Comparison of ENCODE assay signal across 11 mouse cellular contexts in the genomic region with DNA sequence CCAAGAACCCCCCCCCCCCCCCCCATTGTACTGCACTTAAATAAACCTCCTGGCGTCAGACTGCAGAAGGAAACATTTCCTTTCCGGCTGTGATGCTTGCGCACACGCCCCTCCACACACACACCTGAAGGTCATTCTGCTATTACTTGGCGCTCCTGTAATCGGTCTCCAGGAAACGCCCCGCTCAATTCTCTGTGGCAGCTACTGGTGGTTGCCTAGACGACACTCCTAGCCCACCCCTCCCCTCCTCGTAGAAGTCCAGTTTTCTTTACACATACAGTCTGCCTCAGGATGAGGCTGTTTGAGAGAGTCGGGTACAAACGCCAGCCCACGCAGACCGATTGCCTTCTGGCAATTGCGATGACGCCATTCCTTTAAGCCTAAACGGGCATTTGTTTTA. TPM values are rescaled to one million over a fixed set of nuclear protein-coding genes. Genes with fewer than 3 reads are reported as not detected.
DNase-seq lines count a peak whose midpoint lies in the region; ATAC-seq and TF ChIP-seq lines count a peak whose summit lies in the region.
"Had no signal": no experiment of that assay in that cellular context is flagged by ENCODE, and none has a peak within 500 bp of the region (broad histone marks: within the 10 kb centered on the region; RNA-seq: fewer than 3 reads in every experiment).

No protein-coding gene starts in this region.

- peak; percentile 69 for ATAC-seq in kidney, embryonic 16.5 days (ENCODE audit: low FRiP score, low TSS enrichment)
- ATAC-seq in midbrain, postnatal 0 days (ENCODE audit: low FRiP score) = peak; percentile 81

- H3K36me3 ChIP-seq in kidney, embryonic 16.5 days (ENCODE audit: insufficient read depth, low read length) = no peaks in the 10 kb centered on the region
- H3K36me3 ChIP-seq in midbrain, postnatal 0 days (ENCODE audit: insufficient read depth, low read length) = no peaks in the 10 kb centered on the region
- H3K36me3 ChIP-seq: limb, embryonic 13.5 days had no signal

- no peak for DNase-seq in kidney, adult 18-20 months
- peak; percentile 99 for DNase-seq in R1 (ENCODE audit: low read depth, low spot score)
- DNase-seq in forelimb bud, embryonic 11.5 days (ENCODE audit: low read depth, low spot score) = peak; percentile 32
- DNase-seq in midbrain, postnatal 0 days (ENCODE audit: low spot score) = peak; percentile 81
- no peak for DNase-seq in yolk sac, embryonic 10.5 days (ENCODE audit: low spot score)
- no peak for DNase-seq in frontal cortex, postnatal 10 days (ENCODE audit: low spot score in 2 of 2)
- no peak for DNase-seq in right cerebral cortex, postnatal 14 days
- DNase-seq: heart, postnatal 10 days; thymus, postnatal 36 days had no signal

- H3K27ac ChIP-seq in kidney, embryonic 16.5 days (ENCODE audit: low read length) = no peak overlapping the region
- no peak overlapping the region for H3K27ac ChIP-seq in midbrain, postnatal 0 days (ENCODE audit: low read depth, low read length)
- H3K27ac ChIP-seq: limb, embryonic 13.5 days had no signal

- H3K27me3 ChIP-seq in kidney, embryonic 16.5 days (ENCODE audit: insufficient read depth, low read length) = no peaks in the 10 kb centered on the region
- H3K27me3 ChIP-seq in midbrain, postnatal 0 days (ENCODE audit: insufficient read depth, low read length) = no peaks in the 10 kb centered on the region

- H3K9ac ChIP-seq in kidney, embryonic 16.5 days (replicated peaks; ENCODE audit: low read length) = no peak overlapping the region
- H3K9ac ChIP-seq in midbrain, postnatal 0 days (replicated peaks; ENCODE audit: low read length, poor library complexity, severe bottlenecking) = 0 out of 2 replicates have a peak overlapping the region, but pooled peaks have one; percentile 13
- H3K9ac ChIP-seq: limb, embryonic 13.5 days had no signal

- peak overlapping the region; percentile 19; the same call in 1 of the 2 replicates for H3K4me2 ChIP-seq in kidney, embryonic 16.5 days (replicated peaks; ENCODE audit: low read depth, low read length)
- H3K4me2 ChIP-seq in midbrain, postnatal 0 days (ENCODE audit: low read depth, low read length, poor library complexity, severe bottlenecking) = peak overlapping the region; percentile 38
- H3K4me2 ChIP-seq: limb, embryonic 13.5 days had no signal

- H3K4me1 ChIP-seq in kidney, embryonic 16.5 days (ENCODE audit: insufficient read depth, low read length) = no peaks in the 10 kb centered on the region
- H3K4me1 ChIP-seq in midbrain, postnatal 0 days (ENCODE audit: insufficient read depth, low read length) = no peaks in the 10 kb centered on the region
- H3K4me1 ChIP-seq: limb, embryonic 13.5 days had no signal

- no peak overlapping the region for H3K4me3 ChIP-seq in kidney, embryonic 16.5 days (ENCODE audit: low read length)
- H3K4me3 ChIP-seq in midbrain, postnatal 0 days (ENCODE audit: low read depth, low read length) = no peak overlapping the region; the same call in 1 of the 2 replicates
- H3K4me3 ChIP-seq: limb, embryonic 13.5 days had no signal

- TF ChIP-seq CTCF in midbrain, postnatal 0 days (IDR thresholded peaks at IDR 0.05) = no peak

- no peaks in the 10 kb centered on the region for H3K9me3 ChIP-seq in kidney, embryonic 16.5 days (ENCODE audit: low read length)
- no peaks in the 10 kb centered on the region for H3K9me3 ChIP-seq in midbrain, postnatal 0 days (ENCODE audit: low read length)
- H3K9me3 ChIP-seq: limb, embryonic 13.5 days had no signal

- WGBS in kidney, embryonic 16.5 days = 28% methylated on average over 17 of the region's 17 CpGs
- WGBS in midbrain, postnatal 0 days = 34% methylated on average over 17 of the region's 17 CpGs

RNA-seq across cellular contexts. Expression of a gene that starts 7.1 kb away (rescaled TPM):
- not detected in 2 replicates for polyA plus RNA-seq in kidney, embryonic 16.5 days (2015; fragmentation: Nextera tagmentation; extraction: Ambion mirVana)
- 0.93 TPM in 1 of 2 replicates, not detected in the other for total RNA-seq in midbrain, postnatal 0 days (2014; rRNA removed)
- polyA plus RNA-seq in midbrain, postnatal 0 days (2015; fragmentation: Nextera tagmentation; extraction: Ambion mirVana) = 0.25 and 0.27 TPM in 2 replicates
- total RNA-seq: heart, postnatal 10 days had no signal

RNA-seq across cellular contexts. Expression of a gene that starts 7.7 kb away (rescaled TPM):
- not detected in 2 replicates for polyA plus RNA-seq in kidney, embryonic 16.5 days (2015; fragmentation: Nextera tagmentation; extraction: Ambion mirVana)
- total RNA-seq in midbrain, postnatal 0 days (2014; rRNA removed) = not detected in 2 replicates
- 0.22 and 0.27 TPM in 2 replicates for polyA plus RNA-seq in midbrain, postnatal 0 days (2015; fragmentation: Nextera tagmentation; extraction: Ambion mirVana)
- total RNA-seq: heart, postnatal 10 days had no signal
- polyA plus RNA-seq: limb, embryonic 13.5 days had no signal

RNA-seq across cellular contexts. Expression of a gene that starts 18.6 kb away (rescaled TPM):
- 109 and 110 TPM in 2 replicates for polyA plus RNA-seq in kidney, embryonic 16.5 days (2015; fragmentation: Nextera tagmentation; extraction: Ambion mirVana)
- total RNA-seq in midbrain, postnatal 0 days (2014; rRNA removed) = 49.5 and 78.1 TPM in 2 replicates
- polyA plus RNA-seq in midbrain, postnatal 0 days (2015; fragmentation: Nextera tagmentation; extraction: Ambion mirVana) = 101 and 110 TPM in 2 replicates

RNA-seq across cellular contexts. Expression of a gene that starts 49.9 kb away (rescaled TPM):
- polyA plus RNA-seq in kidney, embryonic 16.5 days (2015; fragmentation: Nextera tagmentation; extraction: Ambion mirVana) = 6.0 and 6.6 TPM in 2 replicates
- total RNA-seq in midbrain, postnatal 0 days (2014; rRNA removed) = 5.3 and 6.4 TPM in 2 replicates
- 2.7 and 4.0 TPM in 2 replicates for polyA plus RNA-seq in midbrain, postnatal 0 days (2015; fragmentation: Nextera tagmentation; extraction: Ambion mirVana)

RNA-seq across cellular contexts. Expression of a gene that starts 54.4 kb away (rescaled TPM):
- polyA plus RNA-seq in kidney, embryonic 16.5 days (2015; fragmentation: Nextera tagmentation; extraction: Ambion mirVana) = 15.4 and 19.9 TPM in 2 replicates
- 8.4 and 19.4 TPM in 2 replicates for total RNA-seq in midbrain, postnatal 0 days (2014; rRNA removed)
- polyA plus RNA-seq in midbrain, postnatal 0 days (2015; fragmentation: Nextera tagmentation; extraction: Ambion mirVana) = 12.2 and 13.0 TPM in 2 replicates

Comparison
In these comparisons a context has a peak if more than half of its experiments do, and no peak if none do; other contexts are left out.
1. DNase-seq: peak in R1 (single experiment), forelimb bud, embryonic 11.5 days (single experiment) and midbrain, postnatal 0 days (single experiment); none in kidney, adult 18-20 months (single experiment), yolk sac, embryonic 10.5 days (single experiment), frontal cortex, postnatal 10 days (0 of 2) and right cerebral cortex, postnatal 14 days (single experiment).